Mouse (Mus musculus): ENCODE results near the gene Pold4.
A peak's percentile ranks its signal among the peaks of the same experiment; 100 is the strongest.

The Pold4 gene

DNA sequence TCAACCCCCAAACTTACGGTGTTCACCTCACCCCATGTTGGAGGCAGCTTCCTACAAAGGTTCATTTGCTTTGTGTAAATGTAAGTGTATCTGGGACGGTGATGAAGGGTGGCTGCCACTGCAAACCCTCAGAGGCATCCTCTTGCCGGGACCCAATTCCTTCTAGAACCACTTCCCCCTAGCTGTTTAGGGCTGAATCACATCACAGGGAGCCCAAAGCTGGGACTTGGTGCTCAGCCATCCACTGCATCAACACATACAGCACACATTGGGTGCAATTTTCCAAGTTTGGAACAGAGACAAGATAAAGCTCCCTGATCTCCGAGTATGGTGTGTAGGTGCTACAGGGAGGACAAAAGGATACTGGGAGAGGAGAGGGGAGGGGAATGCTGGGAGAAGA lies 26.8 kb upstream of the Pold4 start:
- no peak for DNase-seq

DNA sequence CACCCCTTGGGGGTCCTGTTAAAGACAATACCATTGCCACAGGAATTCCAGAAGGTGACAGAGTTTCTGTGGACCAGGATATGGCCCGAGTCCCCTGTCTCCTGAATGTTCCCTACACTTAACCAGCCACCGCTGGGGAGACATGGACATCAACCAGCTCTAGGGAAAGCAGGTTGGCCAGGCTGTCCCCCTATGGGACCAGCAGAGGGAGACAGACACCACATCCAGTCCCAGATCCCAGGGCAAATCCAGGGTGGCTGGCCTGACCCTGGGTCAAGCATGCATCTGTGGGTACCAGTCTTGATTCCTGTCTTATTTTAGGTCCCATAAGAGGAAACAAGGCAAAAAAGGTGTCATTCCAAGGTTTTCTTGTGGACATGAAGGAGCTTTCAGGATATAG lies 24.7 kb upstream of the Pold4 start:
- peak; percentile 85 for DNase-seq

DNA sequence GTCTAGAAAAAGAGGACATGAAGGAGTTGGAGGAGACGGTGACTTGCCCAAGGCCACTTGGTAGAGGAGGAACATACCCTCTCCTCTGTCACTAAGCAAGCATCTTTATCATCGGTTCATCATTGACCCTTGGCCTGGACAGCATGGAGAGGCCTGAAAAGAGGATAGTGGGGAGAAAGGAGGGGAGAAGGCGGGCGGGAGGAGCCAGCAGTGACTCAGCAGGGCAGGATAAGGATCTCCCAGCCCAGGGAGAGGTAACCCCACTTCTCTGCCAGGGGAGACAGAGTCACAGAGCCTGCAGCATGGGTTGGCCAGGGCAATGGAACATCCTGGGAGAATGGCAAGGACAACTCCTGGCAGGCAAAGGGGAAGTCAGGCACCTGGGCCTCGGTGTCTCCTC lies 23.1 kb upstream of the Pold4 start:
- DNase-seq = no peak

DNA sequence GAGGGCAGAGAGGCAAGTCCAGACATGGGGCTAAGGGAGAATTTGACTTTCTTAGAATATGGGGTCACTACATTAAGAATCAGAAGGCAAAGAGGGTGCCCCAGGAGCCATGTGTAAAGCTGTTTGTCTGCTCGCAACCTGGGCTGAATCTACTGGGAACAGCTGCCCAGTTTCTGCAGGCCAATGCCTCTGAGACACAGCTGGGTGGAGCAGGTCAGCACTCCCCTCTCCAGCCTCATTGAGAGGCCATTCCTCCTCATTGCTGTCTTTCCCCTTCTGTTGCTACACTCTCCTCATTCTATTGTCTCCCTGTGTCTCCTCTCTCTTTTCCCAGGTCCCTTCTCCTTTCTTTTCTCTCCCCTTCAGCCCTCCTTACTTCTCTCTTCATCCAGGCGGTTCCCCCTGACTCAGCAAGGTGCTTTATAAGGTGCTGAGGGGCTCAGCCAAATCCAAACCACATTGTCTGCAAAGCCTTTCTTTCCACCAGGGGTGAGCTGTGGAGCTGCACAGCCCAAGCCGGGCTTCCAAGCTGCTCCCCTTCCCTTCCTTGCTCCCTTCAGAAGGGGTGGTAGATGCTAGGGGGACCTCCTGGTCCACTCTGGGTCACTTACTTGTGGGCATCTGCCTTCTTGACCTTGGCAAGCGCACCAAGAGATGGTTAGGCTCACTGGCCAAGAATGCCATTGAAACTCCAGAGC lies 19.7 kb upstream of the Pold4 start:
- DNase-seq = no peak

DNA sequence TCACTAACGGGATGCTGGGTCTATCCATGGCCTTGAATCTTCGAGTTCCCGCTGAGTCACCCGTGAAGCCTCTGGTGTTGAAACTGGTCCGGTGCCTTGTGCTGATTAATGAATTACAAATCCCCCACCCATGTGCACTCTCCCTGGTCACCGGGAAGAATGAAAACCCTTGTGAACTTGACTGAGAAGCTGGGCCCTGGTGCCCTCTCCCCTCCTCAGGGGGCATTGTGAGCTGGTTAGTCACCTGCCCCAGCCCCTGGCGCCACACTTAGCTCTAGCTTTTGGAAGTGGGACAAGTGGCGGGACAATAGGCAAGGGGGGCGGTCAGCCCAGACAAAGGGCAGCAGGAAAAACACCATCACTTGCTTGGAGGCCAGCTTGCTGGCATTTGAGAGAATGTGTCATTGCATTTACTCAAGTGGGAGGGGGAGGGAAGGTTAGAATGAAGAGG lies 18.1 kb upstream of the Pold4 start:
- no peak for DNase-seq

DNA sequence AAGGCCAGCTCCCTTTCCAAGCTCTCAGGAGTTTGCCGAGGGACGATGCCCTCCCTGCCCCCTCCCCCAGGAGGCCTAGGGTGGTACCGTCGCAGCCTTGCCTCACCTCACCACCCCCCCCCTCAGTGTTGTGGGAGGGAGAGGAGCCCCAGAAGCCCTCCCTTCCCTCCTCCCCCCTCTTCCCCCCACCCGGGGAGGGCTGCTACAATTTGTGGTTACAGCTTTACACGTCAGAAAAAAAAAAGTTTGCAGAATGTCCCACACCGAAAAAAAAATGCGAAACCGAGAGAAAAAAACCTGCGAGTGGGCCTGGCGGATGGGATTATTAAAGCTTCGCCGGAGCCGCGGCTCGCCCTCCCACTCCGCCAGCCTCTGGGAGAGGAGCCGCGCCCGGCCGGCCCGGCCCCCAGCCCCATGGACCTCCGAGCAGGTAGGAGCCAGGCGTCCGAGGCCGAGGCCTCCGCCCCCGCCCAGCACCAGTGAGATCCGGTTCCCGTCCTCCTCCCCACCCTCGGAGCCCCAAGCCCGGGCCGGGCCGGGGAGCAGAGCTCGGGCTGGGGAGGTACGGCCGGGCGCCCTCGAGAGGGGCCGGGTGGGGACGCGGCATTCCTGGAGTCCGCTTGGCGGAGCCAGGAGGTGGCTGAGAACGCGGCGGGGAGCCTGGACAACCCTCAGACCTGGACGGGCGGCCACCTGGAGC lies 17.5 kb upstream of the Pold4 start, which contains the start of the genes Clcf1 and AC109138.7:
TSS of gene Clcf1 (plus strand) at position 168 of the 700 bp plus-strand sequence.
TSS of gene AC109138.7 (plus strand) at position 287 of the 700 bp plus-strand sequence.
- DNase-seq = peak; percentile 74

DNA sequence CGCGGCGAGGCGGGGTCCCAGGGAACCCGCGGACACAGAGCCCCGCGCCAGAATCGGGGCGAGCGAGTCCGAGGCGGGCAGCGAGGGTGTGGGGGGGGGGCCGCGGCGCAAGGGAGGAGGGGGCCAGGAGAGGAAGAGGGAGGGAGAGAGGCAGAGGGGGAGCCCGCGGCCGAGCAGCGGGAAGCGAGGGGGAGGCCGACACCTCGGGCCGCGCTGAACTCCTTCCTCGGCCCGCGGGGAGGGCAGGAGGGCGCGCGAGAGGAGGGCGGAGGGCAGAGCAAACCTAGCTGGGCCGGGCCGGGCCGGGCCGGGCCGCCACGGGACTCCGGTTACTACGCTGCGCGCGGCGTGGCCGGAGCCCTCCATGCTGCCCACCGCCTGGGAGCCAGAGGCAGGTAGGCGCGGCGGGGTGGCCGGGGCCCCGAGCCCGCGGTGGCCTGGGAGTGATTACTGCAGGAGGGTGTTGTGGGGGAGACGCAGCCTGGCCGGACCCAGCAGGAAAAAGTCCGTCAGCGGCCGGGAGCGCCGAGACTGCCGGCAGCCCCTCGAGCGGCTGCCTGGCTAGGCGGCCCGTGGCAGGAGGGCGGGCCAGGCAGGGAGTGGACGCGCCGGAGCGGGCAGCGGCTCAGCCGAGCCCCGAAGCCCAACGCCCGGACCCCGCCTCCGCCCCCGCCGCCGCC lies 16.8 kb upstream of the Pold4 start:
- peak; percentile 67 for DNase-seq

DNA sequence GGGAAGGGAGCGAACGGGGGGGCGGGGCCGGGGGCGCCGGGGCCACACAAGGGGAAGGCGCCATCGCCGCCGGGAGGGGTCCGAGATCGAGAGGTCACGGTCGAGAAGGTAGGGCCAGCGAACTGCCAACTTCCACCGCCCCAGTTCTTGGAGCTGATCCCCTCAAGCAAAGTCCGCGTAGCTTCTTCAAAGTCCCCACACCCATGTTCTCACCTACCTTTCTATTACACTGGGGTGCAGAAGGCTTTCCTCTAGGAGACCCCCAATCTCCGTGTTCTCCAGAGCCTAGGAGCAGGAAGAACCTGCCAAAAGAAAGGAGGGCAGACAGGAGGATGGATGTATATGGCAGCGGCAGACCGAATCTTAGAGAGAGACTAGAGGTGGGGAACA lies 16.3 kb upstream of the Pold4 start:
- DNase-seq = no peak

DNA sequence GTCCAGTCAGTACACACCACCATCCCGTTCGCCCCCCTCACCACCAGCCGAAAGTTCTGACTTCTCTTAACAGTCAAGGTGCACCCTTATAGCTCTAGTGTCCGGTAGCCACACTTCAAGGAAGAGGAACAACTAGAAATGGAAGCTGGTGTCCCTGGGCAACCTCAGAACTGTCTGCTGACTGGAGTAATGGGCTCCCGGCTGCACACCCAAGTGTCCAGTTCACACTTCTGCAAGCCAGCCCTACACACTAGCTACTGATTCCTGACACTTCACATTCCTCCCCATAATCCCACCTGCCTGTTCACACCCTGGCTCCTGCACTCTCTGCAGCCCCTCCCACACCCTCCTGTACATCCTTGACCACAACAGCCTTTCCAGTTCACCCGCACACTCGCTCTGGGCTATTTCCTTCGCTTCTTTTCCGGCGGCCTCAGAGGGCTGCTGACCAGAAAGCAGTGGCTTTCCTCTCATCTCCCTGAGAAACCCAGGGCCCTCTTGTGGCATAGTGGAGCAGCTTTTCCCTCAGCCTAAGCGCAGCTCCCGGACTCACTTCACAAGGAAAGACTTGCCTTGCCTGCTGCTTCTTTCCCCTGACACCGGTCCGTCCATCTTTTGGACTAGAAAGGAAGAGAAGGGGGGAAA lies 15.5 kb upstream of the Pold4 start:
- DNase-seq = peak; percentile 75

DNA sequence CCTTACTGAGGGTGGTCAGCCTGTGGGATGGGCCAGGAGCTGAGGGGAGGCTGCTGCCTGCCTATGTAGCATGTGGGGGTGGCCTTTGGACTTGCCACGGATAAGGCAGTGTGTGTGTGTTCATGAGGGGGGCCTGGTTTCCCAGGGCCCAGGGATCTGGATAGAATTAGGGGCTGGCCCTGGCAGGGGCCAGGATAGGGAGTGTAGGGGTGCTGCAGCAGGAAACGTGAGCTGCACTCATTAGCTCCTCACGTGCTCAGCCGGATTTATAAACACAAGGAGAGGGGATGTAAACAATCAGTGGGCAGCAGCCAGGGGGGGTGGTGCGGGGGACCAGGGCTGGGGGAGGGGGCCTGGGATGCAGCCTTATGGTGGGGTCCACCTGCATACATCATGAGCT lies 14.6 kb upstream of the Pold4 start:
- DNase-seq = no peak

DNA sequence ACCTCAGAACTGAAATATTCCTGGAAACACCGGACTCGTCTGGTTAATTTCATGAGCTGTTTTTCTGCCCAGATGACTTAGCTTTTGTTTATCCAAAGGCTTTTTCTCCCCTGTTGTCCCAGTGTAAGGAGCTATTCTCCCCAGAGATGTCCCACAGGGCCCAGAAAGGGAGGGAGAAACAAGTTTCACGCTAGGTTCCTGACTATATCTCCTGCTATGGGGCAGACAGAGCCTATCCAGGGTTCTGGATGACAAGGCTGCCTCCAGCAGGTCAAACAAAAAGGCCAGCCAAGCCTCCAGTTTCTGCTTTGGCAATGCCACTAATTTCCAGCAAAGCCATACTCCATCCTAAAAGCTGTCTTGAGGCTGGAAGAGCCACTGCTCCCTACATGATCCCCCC lies 13.8 kb upstream of the Pold4 start:
- no peak for DNase-seq

DNA sequence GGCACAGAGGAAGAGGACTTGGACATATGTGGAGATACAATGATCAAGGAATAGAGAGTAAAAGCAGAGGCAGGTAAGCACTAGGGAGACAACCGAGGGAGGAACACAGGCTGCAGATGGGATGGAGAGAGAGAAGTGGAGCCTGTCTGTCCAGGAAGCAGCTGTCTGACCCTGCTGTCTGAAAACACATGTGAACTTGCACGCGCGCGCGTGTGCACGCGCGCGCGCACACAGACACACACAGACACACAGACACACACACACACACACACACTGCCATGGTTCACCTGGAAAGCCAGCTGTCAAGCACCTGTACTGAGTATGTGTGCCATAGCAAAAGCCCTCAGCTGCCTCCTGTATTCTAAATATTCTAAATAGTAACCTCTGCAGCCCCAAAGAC lies 13.4 kb upstream of the Pold4 start:
- no peak for DNase-seq

DNA sequence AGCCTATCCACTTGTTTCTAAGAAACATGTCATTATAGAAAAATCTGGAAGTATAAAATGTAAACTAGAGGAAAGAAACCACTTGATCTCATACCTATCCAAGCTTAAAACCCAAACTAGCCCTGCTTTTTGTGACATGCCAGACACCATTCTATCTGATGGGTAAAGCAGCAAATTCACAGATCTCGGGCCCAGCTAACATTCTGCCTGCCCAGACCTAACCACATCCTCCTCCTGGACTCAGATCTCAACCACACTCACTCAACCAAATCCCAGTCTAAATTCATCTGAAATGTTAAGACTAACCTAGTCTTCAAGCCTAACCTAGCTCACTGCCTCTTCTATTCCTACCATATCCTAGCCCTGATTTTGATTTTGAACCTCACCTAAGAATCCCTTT lies 12.9 kb upstream of the Pold4 start:
- no peak for DNase-seq

DNA sequence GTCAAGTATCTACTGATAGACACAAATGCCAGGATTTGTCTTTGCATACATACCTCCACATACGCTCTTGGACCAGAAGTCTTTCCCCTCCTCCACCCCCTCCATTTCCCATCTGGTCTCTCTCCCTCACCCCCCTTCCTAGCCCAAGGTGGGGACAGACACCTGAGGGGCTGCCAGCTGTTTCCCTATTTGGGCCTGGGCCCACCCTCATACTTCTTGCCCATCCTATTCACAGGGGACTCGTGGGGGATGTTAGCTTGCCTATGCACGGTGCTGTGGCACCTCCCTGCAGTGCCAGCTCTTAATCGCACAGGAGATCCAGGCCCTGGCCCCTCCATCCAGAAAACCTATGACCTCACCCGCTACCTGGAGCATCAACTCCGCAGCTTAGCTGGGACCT lies 11.8 kb upstream of the Pold4 start:
- no peak for DNase-seq

DNA sequence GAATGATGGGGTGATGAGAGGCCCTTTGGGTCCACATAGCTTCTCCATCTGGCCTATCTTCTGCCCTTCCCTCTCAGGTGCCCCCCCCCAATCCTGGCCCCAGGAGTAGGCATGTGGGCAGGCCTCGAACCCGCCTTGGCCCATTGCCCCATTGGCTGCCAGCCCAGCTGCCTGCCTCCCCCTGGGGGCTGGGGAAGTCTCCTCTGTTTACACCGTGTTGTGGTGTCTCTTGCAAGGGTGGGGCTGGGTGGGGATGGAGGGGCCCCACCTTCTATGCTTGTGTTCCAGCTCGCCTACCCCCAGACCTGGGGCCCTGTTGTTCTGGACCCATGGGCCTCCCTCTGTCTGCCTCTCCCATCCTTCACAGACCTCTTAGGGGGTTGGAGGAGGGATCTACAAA lies 11.3 kb upstream of the Pold4 start:
- no peak for DNase-seq

DNA sequence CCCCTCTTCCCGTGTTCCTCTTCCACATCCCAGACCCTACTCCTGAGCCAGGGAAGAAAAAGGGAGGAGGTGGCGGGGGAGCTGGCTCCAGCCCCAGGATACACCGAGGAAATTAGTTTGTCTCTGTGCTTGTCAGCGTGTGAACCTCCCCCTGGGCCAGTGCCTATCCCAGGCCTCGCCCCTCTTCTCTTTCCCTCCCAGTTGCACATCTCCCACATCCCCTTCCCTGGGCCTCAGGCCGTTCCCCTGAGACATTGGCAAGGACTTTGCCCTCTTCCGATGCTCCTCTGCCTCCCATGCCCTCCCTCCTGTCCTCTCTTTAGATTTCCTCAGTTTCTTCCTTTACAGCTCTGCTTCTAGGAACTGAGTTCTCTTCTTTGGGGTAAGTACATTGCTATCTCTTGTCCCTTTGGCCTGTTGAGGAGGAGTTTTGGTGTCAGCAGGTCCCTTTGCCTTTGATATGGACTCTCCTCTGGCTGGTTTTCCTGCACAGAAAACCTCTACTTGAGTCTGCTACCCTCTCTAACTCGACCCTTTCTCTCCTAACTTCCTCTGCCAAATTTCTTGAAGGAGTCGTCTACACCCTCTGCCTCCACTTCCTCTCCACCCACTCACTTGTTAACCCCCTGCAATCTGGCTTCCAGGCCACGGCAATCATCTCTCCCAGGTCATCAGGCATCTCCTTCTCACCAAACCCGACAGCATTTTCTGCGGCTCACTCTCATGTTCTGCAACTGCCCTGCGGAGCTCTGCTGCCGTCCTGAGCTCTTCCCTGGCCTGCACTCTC lies 10.5 kb upstream of the Pold4 start:
- DNase-seq = no peak

DNA sequence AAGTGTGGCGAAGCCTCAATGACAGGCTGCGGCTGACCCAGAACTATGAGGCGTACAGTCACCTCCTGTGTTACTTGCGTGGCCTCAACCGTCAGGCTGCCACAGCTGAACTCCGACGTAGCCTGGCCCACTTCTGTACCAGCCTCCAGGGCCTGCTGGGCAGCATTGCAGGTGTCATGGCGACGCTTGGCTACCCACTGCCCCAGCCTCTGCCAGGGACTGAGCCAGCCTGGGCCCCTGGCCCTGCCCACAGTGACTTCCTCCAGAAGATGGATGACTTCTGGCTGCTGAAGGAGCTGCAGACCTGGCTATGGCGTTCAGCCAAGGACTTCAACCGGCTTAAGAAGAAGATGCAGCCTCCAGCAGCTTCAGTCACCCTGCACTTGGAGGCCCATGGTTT lies 9.5 kb upstream of the Pold4 start:
- DNase-seq = no peak

DNA sequence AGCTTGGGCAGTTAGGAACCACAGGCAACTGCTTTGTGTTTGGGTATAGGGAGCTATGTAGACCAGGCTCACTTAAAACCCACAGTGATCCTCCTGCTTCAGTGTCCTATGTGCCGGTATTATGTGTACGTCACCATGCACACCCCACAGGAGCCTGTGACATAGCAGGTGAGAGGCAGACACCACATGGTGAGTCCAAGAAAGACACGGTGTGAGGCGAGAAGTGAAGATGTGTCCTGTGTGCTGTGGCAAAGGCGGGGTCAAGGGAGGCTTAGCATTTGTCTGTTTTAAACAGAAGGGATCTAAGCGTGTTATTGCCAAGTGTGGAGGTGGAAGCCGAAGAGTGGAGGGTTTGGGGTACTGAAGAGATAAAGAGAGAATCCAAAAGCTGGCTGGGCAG lies 4.9 kb upstream of the Pold4 start:
- DNase-seq = no peak

DNA sequence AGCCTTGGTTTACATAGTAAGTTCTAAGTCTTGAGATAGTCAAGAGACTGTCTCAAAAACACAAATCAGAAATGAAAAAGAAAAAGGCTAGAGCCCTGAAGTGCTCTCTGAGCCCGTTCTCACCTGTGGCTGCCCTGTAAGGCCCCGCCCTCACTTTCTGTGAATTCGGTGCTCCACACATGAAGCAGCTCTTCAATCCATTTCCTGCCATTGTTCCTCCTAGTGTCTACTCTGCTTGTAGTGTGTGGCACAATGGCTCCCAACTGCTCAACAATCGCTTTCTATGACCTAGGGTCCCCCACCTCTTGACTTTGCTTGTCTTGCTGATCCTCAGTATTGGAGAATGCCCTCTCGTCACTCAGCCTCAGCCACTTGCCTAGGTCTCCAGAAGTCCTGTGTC lies 4.3 kb upstream of the Pold4 start:
- no peak for DNase-seq

DNA sequence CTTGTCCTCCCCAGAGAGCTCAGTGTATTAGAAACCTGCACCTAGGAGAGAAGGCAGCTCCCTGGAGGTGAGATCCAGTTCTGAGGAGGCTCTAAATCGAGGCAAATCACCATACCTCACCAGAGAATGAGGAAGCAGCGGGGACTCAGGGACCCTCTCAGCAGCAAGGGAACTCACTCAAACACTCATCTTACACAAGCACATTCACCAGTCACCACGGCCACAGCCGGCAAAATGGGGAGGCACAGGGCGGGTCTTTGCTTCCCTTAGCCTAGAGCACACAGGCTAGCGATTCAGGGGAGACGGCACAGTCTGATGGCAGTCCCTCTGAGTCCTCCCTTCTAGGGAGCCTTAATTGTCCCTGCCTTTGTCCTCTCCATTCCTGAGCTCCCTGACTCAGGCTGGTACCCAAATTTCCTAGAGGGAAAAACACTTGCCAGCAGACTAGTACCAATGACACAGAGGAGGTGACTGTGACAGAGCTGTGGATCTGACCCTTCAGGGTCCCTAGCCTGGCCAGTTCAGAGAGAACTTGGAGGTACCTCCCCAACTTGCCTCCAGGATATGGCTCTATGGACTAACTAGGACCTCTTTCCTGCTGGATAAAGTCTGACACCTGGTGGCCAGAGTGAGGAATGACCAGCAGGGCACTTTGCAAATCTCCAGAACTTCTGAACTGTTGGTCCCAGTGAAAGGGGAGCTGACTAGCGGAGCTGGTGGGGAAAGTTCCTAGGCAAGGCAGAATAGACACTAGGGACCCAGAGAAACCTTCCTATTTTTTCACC lies 3.6 kb upstream of the Pold4 start:
- peak; percentile 86 for DNase-seq

DNA sequence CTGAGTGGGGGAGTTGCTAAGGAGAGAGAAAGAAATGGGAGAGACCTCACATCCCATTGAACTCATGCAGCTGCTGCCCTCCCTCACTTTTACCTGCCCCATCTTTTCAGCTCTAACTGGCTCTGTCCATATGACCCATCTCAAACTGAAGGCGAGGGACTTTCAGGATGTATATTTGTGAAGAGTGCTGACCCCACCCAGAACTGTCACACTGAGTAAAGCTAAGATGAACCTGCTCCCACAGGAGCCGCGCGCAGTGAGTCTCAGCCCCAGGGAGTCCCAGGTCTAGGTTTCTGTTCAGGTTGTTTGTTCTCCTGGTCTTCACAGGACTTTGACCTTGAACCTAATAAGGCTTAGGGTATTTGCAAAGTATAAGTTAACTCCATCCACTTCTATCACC lies 2.8 kb upstream of the Pold4 start:
- no peak for DNase-seq

All from embryo, embryonic 11 days (tissue).